Mouse (Mus musculus): ENCODE results near the gene Hist1h1a. TPM values are rescaled to one million over a fixed set of nuclear protein-coding genes. Genes with fewer than 3 reads are reported as not detected.
A peak's percentile ranks its signal among the peaks of the same experiment; 100 is the strongest.

Hist1h1a gene
- polyA plus RNA-seq, 1 experiment from 2014 or later, result 2.4 TPM

DNA sequence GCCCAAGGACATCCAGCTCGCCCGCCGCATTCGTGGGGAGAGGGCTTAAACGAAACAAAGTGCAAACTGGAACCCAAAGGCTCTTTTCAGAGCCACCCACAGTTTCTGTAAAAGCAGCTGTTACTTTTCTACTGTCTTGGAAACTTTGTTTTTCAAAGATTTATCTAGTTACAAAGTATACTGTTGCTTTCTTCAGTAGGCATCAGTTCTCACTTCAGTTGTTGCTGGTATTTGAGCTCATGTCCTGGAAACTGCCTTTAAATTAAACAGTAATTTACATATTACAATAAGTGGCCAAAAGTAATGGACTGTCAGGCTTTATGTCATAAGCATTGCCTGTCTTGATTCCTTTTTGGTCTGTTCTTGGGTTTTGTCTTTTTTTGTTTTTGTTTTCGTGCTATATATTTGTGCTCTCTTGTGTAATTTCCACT is 10.7 kb upstream of the Hist1h1a start:
- H3K27me3 ChIP-seq (ENCODE audit: control insufficient read depth, insufficient read depth, low read length), result no peaks in the 10 kb centered on the region
- no peak for ATAC-seq (ENCODE audit: insufficient number of reproducible peaks, insufficient read depth, low FRiP score, low read depth)
- H3K4me1 ChIP-seq (ENCODE audit: control insufficient read depth, insufficient read depth, low read length), result peaks cover 18% of the 10 kb centered on the region
- H3K36me3 ChIP-seq (ENCODE audit: control insufficient read depth, insufficient read depth, low read length), result no peaks in the 10 kb centered on the region
- H3K4me3 ChIP-seq (ENCODE audit: low read depth, low read length), result peak overlapping the region; percentile 37
- H3K4me2 ChIP-seq (replicated peaks; ENCODE audit: low read depth, low read length), result peak overlapping the region; percentile 40
- peak overlapping the region; percentile 79; the same call in 1 of the 2 replicates for H3K27ac ChIP-seq (ENCODE audit: low read length)
- 2% methylated on average over 6 of the region's 6 CpGs for WGBS
- H3K9ac ChIP-seq (replicated peaks; ENCODE audit: low read depth, low read length), result peak overlapping the region; percentile 34
- no peaks in the 10 kb centered on the region for H3K9me3 ChIP-seq (ENCODE audit: control insufficient read depth, low read depth, low read length)

DNA sequence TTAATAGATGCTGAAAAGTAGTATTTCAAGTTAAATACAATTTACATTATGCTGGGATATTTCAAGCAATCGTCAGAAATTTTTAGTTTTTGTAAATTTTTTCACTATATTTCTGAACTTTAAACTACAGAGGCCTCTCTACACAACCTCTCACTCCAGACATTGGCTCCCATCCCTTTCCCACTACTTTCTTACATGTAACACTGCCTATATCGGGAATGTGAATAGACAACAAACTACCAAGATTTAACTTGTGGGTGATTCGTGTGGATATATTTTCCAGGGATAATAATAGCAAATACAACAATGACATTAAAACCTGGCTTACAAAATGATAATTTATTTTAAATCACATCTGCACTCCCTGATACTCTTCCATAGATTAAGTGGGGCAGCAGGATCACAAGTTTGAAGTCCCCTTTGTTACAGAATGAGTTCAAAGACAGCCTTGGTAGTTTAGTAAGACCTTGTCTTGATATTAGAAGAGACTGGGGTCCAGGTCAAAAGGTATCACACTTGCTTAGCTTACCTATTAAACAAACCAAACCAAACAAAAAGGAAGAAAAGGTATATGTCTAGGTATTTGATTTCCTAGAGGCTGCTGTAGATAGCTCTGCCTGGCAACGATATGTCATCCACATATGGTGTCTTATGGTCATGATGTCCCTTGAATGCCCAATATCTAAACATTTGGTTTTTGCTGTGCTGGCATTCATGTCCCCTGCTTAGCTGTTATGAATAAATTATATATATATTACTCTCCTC is 10.0 kb upstream of the Hist1h1a start:
- ATAC-seq (ENCODE audit: insufficient number of reproducible peaks, insufficient read depth, low FRiP score, low read depth), result no peak
- 46% methylated on average over 4 of the region's 4 CpGs for WGBS
- Histone ChIP-seq H3K9ac (replicated peaks; ENCODE audit: low read depth, low read length) (peak overlapping the region; percentile 34; the same call in 1 of the 2 replicates), H3K4me1 (ENCODE audit: control insufficient read depth, insufficient read depth, low read length) (peaks cover 11% of the 10 kb centered on the region; the same call in 1 of the 2 replicates), H3K4me3 (ENCODE audit: low read depth, low read length) (peak overlapping the region; percentile 37; the same call in 1 of the 2 replicates), H3K9me3 (ENCODE audit: control insufficient read depth, low read depth, low read length) (no peaks in the 10 kb centered on the region), H3K27me3 (ENCODE audit: control insufficient read depth, insufficient read depth, low read length) (no peaks in the 10 kb centered on the region), H3K36me3 (ENCODE audit: control insufficient read depth, insufficient read depth, low read length) (no peaks in the 10 kb centered on the region), H3K4me2 (replicated peaks; ENCODE audit: low read depth, low read length) (peak overlapping the region; percentile 40), H3K27ac (ENCODE audit: low read length) (peak overlapping the region; percentile 79; the same call in 1 of the 2 replicates)

DNA sequence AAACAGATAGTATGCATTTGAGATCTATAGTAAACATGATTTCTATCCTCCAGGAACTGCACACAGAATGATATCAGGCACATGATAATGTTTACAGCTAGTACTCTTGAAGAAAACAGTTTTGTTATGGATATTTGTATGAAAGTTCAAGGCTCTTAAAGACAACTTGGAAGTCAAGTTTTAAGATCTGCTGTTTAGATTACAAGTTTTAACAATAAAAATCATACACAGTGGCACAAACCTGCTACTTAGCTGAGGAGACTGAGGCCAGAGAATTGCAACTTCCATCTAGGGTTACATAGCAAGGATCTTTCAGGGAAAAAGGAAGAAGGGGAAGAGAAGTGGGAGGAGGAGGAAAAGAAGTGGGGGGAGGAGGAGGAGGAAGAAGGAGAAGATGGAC is 8.5 kb upstream of the Hist1h1a start:
- Histone ChIP-seq H3K27ac (ENCODE audit: low read length) (no peak overlapping the region), H3K9me3 (ENCODE audit: control insufficient read depth, low read depth, low read length) (no peaks in the 10 kb centered on the region), H3K4me3 (ENCODE audit: low read depth, low read length) (no peak overlapping the region), H3K36me3 (ENCODE audit: control insufficient read depth, insufficient read depth, low read length) (no peaks in the 10 kb centered on the region), H3K4me2 (replicated peaks; ENCODE audit: low read depth, low read length) (no peak overlapping the region), H3K4me1 (ENCODE audit: control insufficient read depth, insufficient read depth, low read length) (peaks cover 9% of the 10 kb centered on the region), H3K27me3 (ENCODE audit: control insufficient read depth, insufficient read depth, low read length) (no peaks in the 10 kb centered on the region), H3K9ac (replicated peaks; ENCODE audit: low read depth, low read length) (no peak overlapping the region)
- ATAC-seq (ENCODE audit: insufficient number of reproducible peaks, insufficient read depth, low FRiP score, low read depth), result no peak

DNA sequence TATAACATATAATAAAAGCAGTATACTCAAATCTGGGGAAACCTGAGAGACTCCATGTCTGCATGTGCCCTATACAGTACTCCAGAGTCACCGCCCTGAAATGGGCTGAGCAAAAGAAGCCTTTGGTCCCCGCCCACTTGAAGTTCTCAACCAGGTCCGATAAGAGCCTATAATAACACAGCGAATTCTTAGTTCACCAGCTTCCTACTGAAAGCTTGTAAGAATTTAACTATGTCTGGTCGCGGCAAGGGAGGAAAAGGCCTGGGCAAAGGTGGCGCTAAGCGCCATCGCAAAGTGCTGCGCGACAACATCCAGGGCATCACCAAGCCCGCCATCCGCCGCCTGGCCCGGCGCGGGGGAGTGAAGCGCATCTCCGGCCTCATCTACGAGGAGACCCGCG is 6.7 kb upstream of the Hist1h1a start, which contains the start of gene Hist1h4b:
TSS of gene Hist1h4b (plus strand) at position 224 of the 400 bp plus-strand sequence.
- no peaks in the 10 kb centered on the region for H3K27me3 ChIP-seq (ENCODE audit: control insufficient read depth, insufficient read depth, low read length)
- H3K9ac ChIP-seq (replicated peaks; ENCODE audit: low read depth, low read length), result peak within 1 kb of the TSS; percentile 40; the same call in 1 of the 2 replicates
- WGBS, result 0% methylated on average over 17 of the region's 22 CpGs
- peaks cover 13% of the 10 kb centered on the region for H3K4me1 ChIP-seq (ENCODE audit: control insufficient read depth, insufficient read depth, low read length)
- no peaks in the 10 kb centered on the region for H3K9me3 ChIP-seq (ENCODE audit: control insufficient read depth, low read depth, low read length)
- peak; percentile 71 for ATAC-seq (ENCODE audit: insufficient number of reproducible peaks, insufficient read depth, low FRiP score, low read depth)
- H3K4me2 ChIP-seq (replicated peaks; ENCODE audit: low read depth, low read length), result peak within 1 kb of the TSS; percentile 70
- peak within 1 kb of the TSS; percentile 92 for H3K27ac ChIP-seq (ENCODE audit: low read length)
- no peaks in the 10 kb centered on the region for H3K36me3 ChIP-seq (ENCODE audit: control insufficient read depth, insufficient read depth, low read length)
- peak within 1 kb of the TSS; percentile 39 for H3K4me3 ChIP-seq (ENCODE audit: low read depth, low read length)

DNA sequence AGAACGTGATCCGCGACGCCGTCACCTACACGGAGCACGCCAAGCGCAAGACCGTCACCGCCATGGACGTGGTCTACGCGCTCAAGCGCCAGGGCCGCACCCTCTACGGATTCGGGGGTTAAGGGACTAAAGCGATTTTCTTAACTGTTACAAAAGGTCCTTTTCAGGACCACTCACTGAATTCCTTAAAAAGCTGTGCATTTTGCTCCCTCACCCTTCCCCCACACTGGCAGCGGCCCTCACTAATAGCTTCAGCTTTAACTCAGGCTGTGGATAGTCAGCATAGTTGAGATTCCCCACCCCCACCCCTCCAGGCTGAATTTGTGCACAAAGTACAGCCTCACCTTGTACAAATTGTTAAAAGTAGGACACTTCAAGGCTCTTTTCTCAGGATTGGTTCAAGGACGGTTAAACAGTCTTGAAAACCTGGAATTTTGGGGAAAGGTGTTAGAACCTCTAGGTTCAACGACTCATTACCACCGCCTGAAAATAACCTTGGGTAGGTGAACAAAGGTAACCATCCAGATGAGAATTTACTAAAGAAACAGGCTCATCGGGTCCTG is 6.2 kb upstream of the Hist1h1a start:
- Histone ChIP-seq H3K9ac (replicated peaks; ENCODE audit: low read depth, low read length) (peak overlapping the region; percentile 40; the same call in 1 of the 2 replicates), H3K36me3 (ENCODE audit: control insufficient read depth, insufficient read depth, low read length) (no peaks in the 10 kb centered on the region), H3K27ac (ENCODE audit: low read length) (peak overlapping the region; percentile 92), H3K4me2 (replicated peaks; ENCODE audit: low read depth, low read length) (peak overlapping the region; percentile 70), H3K4me1 (ENCODE audit: control insufficient read depth, insufficient read depth, low read length) (peaks cover 13% of the 10 kb centered on the region), H3K9me3 (ENCODE audit: control insufficient read depth, low read depth, low read length) (no peaks in the 10 kb centered on the region), H3K4me3 (ENCODE audit: low read depth, low read length) (peak overlapping the region; percentile 39), H3K27me3 (ENCODE audit: control insufficient read depth, insufficient read depth, low read length) (no peaks in the 10 kb centered on the region)
- no peak for ATAC-seq (ENCODE audit: insufficient number of reproducible peaks, insufficient read depth, low FRiP score, low read depth)
- 2% methylated on average over 14 of the region's 23 CpGs for WGBS

DNA sequence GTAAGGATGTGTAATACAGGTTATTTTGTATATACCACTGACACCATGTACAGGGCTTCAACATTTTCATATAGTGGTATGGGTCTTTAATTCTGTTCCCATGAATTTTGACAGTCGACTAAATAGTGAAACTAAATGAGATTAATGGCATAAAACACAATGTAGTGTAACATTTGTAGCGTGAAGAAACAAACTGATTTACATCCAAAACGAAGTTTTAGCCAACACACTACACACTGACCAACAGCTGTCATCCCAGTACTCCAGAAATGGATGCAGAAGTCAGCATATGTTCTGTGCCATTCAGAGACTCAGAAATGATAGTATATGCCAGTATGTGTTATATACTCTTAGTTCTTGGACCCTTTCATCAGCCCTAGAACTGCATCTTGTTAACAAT is 5.5 kb upstream of the Hist1h1a start:
- no peak overlapping the region for H3K9ac ChIP-seq (replicated peaks; ENCODE audit: low read depth, low read length)
- no peak overlapping the region for H3K4me2 ChIP-seq (replicated peaks; ENCODE audit: low read depth, low read length)
- H3K9me3 ChIP-seq (ENCODE audit: control insufficient read depth, low read depth, low read length), result no peaks in the 10 kb centered on the region
- H3K27ac ChIP-seq (ENCODE audit: low read length), result peak overlapping the region; percentile 92; the same call in 1 of the 2 replicates
- no peak for ATAC-seq (ENCODE audit: insufficient number of reproducible peaks, insufficient read depth, low FRiP score, low read depth)
- H3K36me3 ChIP-seq (ENCODE audit: control insufficient read depth, insufficient read depth, low read length), result no peaks in the 10 kb centered on the region
- H3K4me3 ChIP-seq (ENCODE audit: low read depth, low read length), result no peak overlapping the region
- 43% methylated on average over 3 of the region's 3 CpGs for WGBS
- H3K27me3 ChIP-seq (ENCODE audit: control insufficient read depth, insufficient read depth, low read length), result no peaks in the 10 kb centered on the region
- peaks cover 11% of the 10 kb centered on the region for H3K4me1 ChIP-seq (ENCODE audit: control insufficient read depth, insufficient read depth, low read length)

DNA sequence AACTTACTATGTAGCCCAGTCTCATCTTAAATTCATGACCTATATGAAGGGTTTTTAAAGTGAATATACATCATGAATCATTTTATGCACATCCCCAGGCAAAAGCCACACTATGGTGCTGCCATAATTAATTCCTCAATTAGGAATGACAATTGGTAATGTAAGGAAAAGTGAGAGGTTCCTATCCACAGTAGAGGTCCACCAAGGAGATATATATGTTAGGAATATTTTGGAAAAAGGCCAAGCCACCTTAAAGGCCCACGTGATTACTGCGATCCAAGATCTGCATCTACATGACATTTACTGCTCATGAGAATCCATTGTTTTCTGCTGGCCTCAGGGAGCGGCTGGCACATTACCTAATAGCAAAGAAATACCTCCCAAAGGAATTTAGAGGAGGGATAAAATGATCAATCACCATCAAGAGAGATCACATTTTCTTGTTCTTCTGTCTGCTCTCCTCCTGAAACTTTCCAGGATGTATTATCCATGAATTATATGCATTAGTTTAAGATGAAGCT is 4.2 kb upstream of the Hist1h1a start:
- no peaks in the 10 kb centered on the region for H3K36me3 ChIP-seq (ENCODE audit: control insufficient read depth, insufficient read depth, low read length)
- ATAC-seq (ENCODE audit: insufficient number of reproducible peaks, insufficient read depth, low FRiP score, low read depth), result no peak
- 71% methylated on average over 3 of the region's 3 CpGs for WGBS
- H3K4me1 ChIP-seq (ENCODE audit: control insufficient read depth, insufficient read depth, low read length), result peaks cover 8% of the 10 kb centered on the region
- H3K4me2 ChIP-seq (replicated peaks; ENCODE audit: low read depth, low read length), result no peak overlapping the region
- no peak overlapping the region for H3K9ac ChIP-seq (replicated peaks; ENCODE audit: low read depth, low read length)
- H3K9me3 ChIP-seq (ENCODE audit: control insufficient read depth, low read depth, low read length), result no peaks in the 10 kb centered on the region
- no peaks in the 10 kb centered on the region for H3K27me3 ChIP-seq (ENCODE audit: control insufficient read depth, insufficient read depth, low read length)
- no peak overlapping the region; the same call in 1 of the 2 replicates for H3K27ac ChIP-seq (ENCODE audit: low read length)
- no peak overlapping the region for H3K4me3 ChIP-seq (ENCODE audit: low read depth, low read length)

DNA sequence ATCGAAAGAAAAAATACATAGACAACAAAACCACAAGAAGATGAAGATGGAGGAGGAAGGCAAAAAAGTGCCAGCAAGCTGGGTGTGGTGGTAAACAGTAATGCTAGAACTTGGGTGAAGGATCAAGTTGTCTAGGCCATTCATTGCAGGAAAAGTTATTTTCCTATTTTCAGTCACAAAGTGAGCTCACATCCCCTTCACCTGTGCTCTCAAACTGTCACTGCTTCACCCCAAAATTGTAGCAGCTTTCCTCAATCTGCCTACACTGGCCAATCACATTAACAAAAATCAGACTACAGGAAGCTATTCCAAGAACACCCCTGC is 3.6 kb upstream of the Hist1h1a start:
- Histone ChIP-seq H3K27me3 (ENCODE audit: control insufficient read depth, insufficient read depth, low read length) (no peaks in the 10 kb centered on the region), H3K4me1 (ENCODE audit: control insufficient read depth, insufficient read depth, low read length) (peaks cover 11% of the 10 kb centered on the region), H3K4me2 (replicated peaks; ENCODE audit: low read depth, low read length) (peak overlapping the region; percentile 67), H3K9me3 (ENCODE audit: control insufficient read depth, low read depth, low read length) (no peaks in the 10 kb centered on the region), H3K9ac (replicated peaks; ENCODE audit: low read depth, low read length) (peak overlapping the region; percentile 22), H3K4me3 (ENCODE audit: low read depth, low read length) (peak overlapping the region; percentile 50), H3K36me3 (ENCODE audit: control insufficient read depth, insufficient read depth, low read length) (no peaks in the 10 kb centered on the region), H3K27ac (ENCODE audit: low read length) (peak overlapping the region; percentile 75)
- no peak for ATAC-seq (ENCODE audit: insufficient number of reproducible peaks, insufficient read depth, low FRiP score, low read depth)
- 63% methylated on average over 1 of the region's 1 CpGs for WGBS
